Comparison of ENCODE assay signal across 9 mouse cellular contexts in genomic region chr2:92645282-92646037, GRCm38 (mm10). TPM values are rescaled to one million over a fixed set of nuclear protein-coding genes. Genes with fewer than 3 reads are reported as not detected.
A peak's percentile ranks its signal among the peaks of the same experiment; 100 is the strongest.
DNase-seq lines count a peak whose midpoint lies in the region; ATAC-seq lines count a peak whose summit lies in the region.
"Had no signal": no experiment of that assay in that cellular context is flagged by ENCODE, and none has a peak within 500 bp of the region (broad histone marks: within the 10 kb centered on the region; RNA-seq: fewer than 3 reads in every experiment).

No protein-coding gene starts in this region.

- peak; percentile 22 for DNase-seq in embryo, embryonic 10.5 days (ENCODE audit: low spot score)
- DNase-seq in embryo, embryonic 10 days (ENCODE audit: low spot score): no peak
- DNase-seq in embryonic facial prominence, embryonic 10.5 days (ENCODE audit: low spot score): no peak
- DNase-seq in heart, postnatal 36 days: peak; percentile 59 to 70
- peak; percentile 14 for DNase-seq in large intestine, adult 2 months (ENCODE audit: low read depth, low spot score)
- DNase-seq in natural killer cell, adult 2 months (ENCODE audit: low spot score in 2 of 2): no peak
- DNase-seq in left cerebral cortex, adult 8-10 months (ENCODE audit: low spot score in 2 of 2): no peak

- intact Hi-C loops in heart, postnatal 36 days (cut with DNase I): loop anchor here (2.0 kb wide), 2 partner anchors 27 to 97 kb away; no protein-coding TSS in a partner anchor

- peaks cover 16% of the 10 kb centered on the region for H3K4me1 ChIP-seq in embryonic facial prominence, embryonic 10.5 days

- 57% methylated on average over 7 of the region's 7 CpGs for WGBS in embryonic facial prominence, embryonic 10.5 days
- WGBS in large intestine, adult 2 months: 27% methylated on average over 7 of the region's 7 CpGs

- H3K36me3 ChIP-seq in embryonic facial prominence, embryonic 10.5 days (replicated peaks): no peaks in the 10 kb centered on the region

- H3K27ac ChIP-seq in embryonic facial prominence, embryonic 10.5 days (replicated peaks): 0 out of 2 replicates have a peak overlapping the region, but pooled peaks have one; percentile 3
- H3K27ac ChIP-seq: macrophage had no signal

- ATAC-seq in megakaryocyte-erythroid progenitor cell, adult 5-6 weeks (replicated peaks; ENCODE audit: low FRiP score, low TSS enrichment, poor library complexity, severe bottlenecking): no peak

- no peak overlapping the region for H3K4me3 ChIP-seq in embryonic facial prominence, embryonic 10.5 days

- no peaks in the 10 kb centered on the region for H3K27me3 ChIP-seq in embryonic facial prominence, embryonic 10.5 days (replicated peaks; ENCODE audit: low read depth, poor library complexity, severe bottlenecking)

- no peaks in the 10 kb centered on the region for H3K9me3 ChIP-seq in embryonic facial prominence, embryonic 10.5 days

RNA-seq across cellular contexts. Expression of gene Chst1, which starts 46.0 kb away (rescaled TPM):
- polyA plus RNA-seq in embryonic facial prominence, embryonic 10.5 days (2016; fragmentation: Nextera tagmentation; extraction: Ambion mirVana): 2.5 TPM in 2 replicates
- 1 to 10 TPM; 2.6 to 3.3 TPM for total RNA-seq in heart, postnatal 36 days (2021)
- polyA plus RNA-seq in large intestine, adult 2 months (2012; rRNA removed): 4.3 and 4.8 TPM in 2 replicates
- total RNA-seq in left cerebral cortex, adult 8-10 months (2022): 100 to 1,000 TPM; 222 to 247 (median 229) TPM
- total RNA-seq in megakaryocyte-erythroid progenitor cell, adult 5-6 weeks (2014; fragmentation: Nextera tagmentation): 1.5 TPM in 1 of 2 replicates, not detected in the other
- 0.27 and 0.28 TPM in 2 replicates for total RNA-seq in megakaryocyte-erythroid progenitor cell, adult 5-6 weeks (2017)
- polyA plus RNA-seq: macrophage had no signal

Comparison
In these comparisons a context has a peak if more than half of its experiments do, and no peak if none do; other contexts are left out.
1. DNase-seq: peak in embryo, embryonic 10.5 days (single experiment), heart, postnatal 36 days (2 of 2) and large intestine, adult 2 months (single experiment); none in embryo, embryonic 10 days (single experiment), embryonic facial prominence, embryonic 10.5 days (single experiment), natural killer cell, adult 2 months (0 of 2) and left cerebral cortex, adult 8-10 months (0 of 2).
2. RNA of gene Chst1, which starts 46.0 kb away (total RNA-seq): 222 to 247 TPM in left cerebral cortex, adult 8-10 months; 2.6 to 3.3 TPM in heart, postnatal 36 days and 0.27 to 1.5 TPM in megakaryocyte-erythroid progenitor cell, adult 5-6 weeks; every median in the first group is over 10 times any median in the second.